Mouse (Mus musculus): ENCODE measurements around the gene Rap2a. TPM values are rescaled to one million over a fixed set of nuclear protein-coding genes. Genes with fewer than 3 reads are reported as not detected.

Rap2a gene
- polyA plus RNA-seq, 1 experiment from 2014 or later, result 11.1 TPM

- no peak overlapping the region for H3K27ac ChIP-seq
- peaks cover 4% of the 10 kb centered on the region for H3K36me3 ChIP-seq
- no peak overlapping the region for H3K9ac ChIP-seq
- 0 out of 2 replicates have a peak, but pooled peaks have one; percentile 32 for ATAC-seq (replicated peaks; ENCODE audit: insufficient number of reproducible peaks, insufficient read depth, low FRiP score, low read depth)
- H3K4me3 ChIP-seq, result no peak overlapping the region
- H3K4me1 ChIP-seq (replicated peaks), result peaks cover 25% of the 10 kb centered on the region
- no peaks in the 10 kb centered on the region for H3K9me3 ChIP-seq (replicated peaks)
- H3K27me3 ChIP-seq, result no peaks in the 10 kb centered on the region
- H3K4me2 ChIP-seq, result no peak overlapping the region
- 68% methylated on average over 6 of the region's 6 CpGs for WGBS
Observed at GRCm38 (mm10) chr14:120499601-120500000, 21.4 kb downstream of the Rap2a start.

- no peaks in the 10 kb centered on the region for H3K9me3 ChIP-seq (replicated peaks)
- H3K9ac ChIP-seq, result no peak overlapping the region
- H3K4me3 ChIP-seq, result no peak overlapping the region
- H3K4me2 ChIP-seq, result no peak overlapping the region
- no peak for ATAC-seq (replicated peaks; ENCODE audit: insufficient number of reproducible peaks, insufficient read depth, low FRiP score, low read depth)
- H3K27ac ChIP-seq, result no peak overlapping the region
- H3K4me1 ChIP-seq (replicated peaks), result peaks cover 24% of the 10 kb centered on the region
- no peaks in the 10 kb centered on the region for H3K27me3 ChIP-seq
- H3K36me3 ChIP-seq, result peaks cover 4% of the 10 kb centered on the region
- WGBS, result 61% methylated on average over 12 of the region's 12 CpGs
Observed at GRCm38 (mm10) chr14:120500021-120500560, 21.8 kb downstream of the Rap2a start.

GRCm38 (mm10) chr14:120500791-120501190 is 22.5 kb downstream of the Rap2a start:
- no peak overlapping the region for H3K27ac ChIP-seq
- no peaks in the 10 kb centered on the region for H3K27me3 ChIP-seq
- no peak for ATAC-seq (replicated peaks; ENCODE audit: insufficient number of reproducible peaks, insufficient read depth, low FRiP score, low read depth)
- H3K4me1 ChIP-seq (replicated peaks), result peaks cover 18% of the 10 kb centered on the region
- no peak overlapping the region for H3K4me3 ChIP-seq
- no peak overlapping the region for H3K9ac ChIP-seq
- 86% methylated on average over 5 of the region's 5 CpGs for WGBS
- H3K4me2 ChIP-seq, result no peak overlapping the region
- peaks cover 4% of the 10 kb centered on the region for H3K36me3 ChIP-seq
- no peaks in the 10 kb centered on the region for H3K9me3 ChIP-seq (replicated peaks)

GRCm38 (mm10) chr14:120503641-120504040 is 25.4 kb downstream of the Rap2a start:
- no peaks in the 10 kb centered on the region for H3K9me3 ChIP-seq (replicated peaks)
- no peak overlapping the region for H3K9ac ChIP-seq

GRCm38 (mm10) chr14:120504423-120504822 is 26.2 kb downstream of the Rap2a start:
- Histone ChIP-seq H3K4me1 (replicated peaks) (peaks cover 10% of the 10 kb centered on the region), H3K27me3 (no peaks in the 10 kb centered on the region), H3K4me3 (no peak overlapping the region), H3K9me3 (replicated peaks) (no peaks in the 10 kb centered on the region), H3K4me2 (no peak overlapping the region), H3K36me3 (peaks cover 4% of the 10 kb centered on the region), H3K27ac (no peak overlapping the region), H3K9ac (no peak overlapping the region)
- 93% methylated on average over 12 of the region's 12 CpGs for WGBS
- ATAC-seq (replicated peaks; ENCODE audit: insufficient number of reproducible peaks, insufficient read depth, low FRiP score, low read depth), result no peak

More at GRCm38 (mm10) chr14:120503641-120504040, 25.4 kb downstream of the Rap2a start:
- Histone ChIP-seq H3K27me3 (no peaks in the 10 kb centered on the region), H3K36me3 (peaks cover 4% of the 10 kb centered on the region), H3K4me3 (no peak overlapping the region), H3K4me2 (no peak overlapping the region), H3K4me1 (replicated peaks) (peaks cover 10% of the 10 kb centered on the region), H3K27ac (no peak overlapping the region)
- ATAC-seq (replicated peaks; ENCODE audit: insufficient number of reproducible peaks, insufficient read depth, low FRiP score, low read depth), result no peak
- 95% methylated on average over 12 of the region's 12 CpGs for WGBS

GRCm38 (mm10) chr14:120504928-120505461 is 26.8 kb downstream of the Rap2a start:
- Histone ChIP-seq H3K4me2 (no peak overlapping the region), H3K9me3 (replicated peaks) (no peaks in the 10 kb centered on the region), H3K36me3 (peaks cover 4% of the 10 kb centered on the region), H3K4me1 (replicated peaks) (peaks cover 10% of the 10 kb centered on the region), H3K4me3 (no peak overlapping the region), H3K9ac (no peak overlapping the region), H3K27ac (no peak overlapping the region), H3K27me3 (no peaks in the 10 kb centered on the region)
- 83% methylated on average over 18 of the region's 18 CpGs for WGBS
- no peak for ATAC-seq (replicated peaks; ENCODE audit: insufficient number of reproducible peaks, insufficient read depth, low FRiP score, low read depth)

GRCm38 (mm10) chr14:120505918-120506317 is 27.7 kb downstream of the Rap2a start:
- no peaks in the 10 kb centered on the region for H3K9me3 ChIP-seq (replicated peaks)
- H3K4me2 ChIP-seq, result no peak overlapping the region
- peaks cover 10% of the 10 kb centered on the region for H3K4me1 ChIP-seq (replicated peaks)
- no peak for ATAC-seq (replicated peaks; ENCODE audit: insufficient number of reproducible peaks, insufficient read depth, low FRiP score, low read depth)
- no peaks in the 10 kb centered on the region for H3K27me3 ChIP-seq
- peaks cover 4% of the 10 kb centered on the region for H3K36me3 ChIP-seq
- H3K4me3 ChIP-seq, result no peak overlapping the region
- H3K9ac ChIP-seq, result no peak overlapping the region
- H3K27ac ChIP-seq, result no peak overlapping the region
- WGBS, result 87% methylated on average over 6 of the region's 6 CpGs

GRCm38 (mm10) chr14:120507516-120507915 is 29.3 kb downstream of the Rap2a start:
- peaks cover 4% of the 10 kb centered on the region for H3K36me3 ChIP-seq
- 18% methylated on average over 12 of the region's 12 CpGs for WGBS
- peak; percentile 69 for ATAC-seq (replicated peaks; ENCODE audit: insufficient number of reproducible peaks, insufficient read depth, low FRiP score, low read depth)

GRCm38 (mm10) chr14:120508566-120509365 is 30.5 kb downstream of the Rap2a start:
- ATAC-seq (replicated peaks; ENCODE audit: insufficient number of reproducible peaks, insufficient read depth, low FRiP score, low read depth), result no peak
- H3K9me3 ChIP-seq (replicated peaks), result no peaks in the 10 kb centered on the region
- no peak overlapping the region for H3K4me3 ChIP-seq
- no peak overlapping the region for H3K4me2 ChIP-seq
- no peaks in the 10 kb centered on the region for H3K27me3 ChIP-seq
- no peak overlapping the region for H3K9ac ChIP-seq
- no peak overlapping the region for H3K27ac ChIP-seq
- peaks cover 2% of the 10 kb centered on the region for H3K36me3 ChIP-seq
- peaks cover 10% of the 10 kb centered on the region for H3K4me1 ChIP-seq (replicated peaks)
- WGBS, result 78% methylated on average over 16 of the region's 16 CpGs

More at GRCm38 (mm10) chr14:120507516-120507915, 29.3 kb downstream of the Rap2a start:
- Histone ChIP-seq H3K27me3 (no peaks in the 10 kb centered on the region), H3K27ac (0 out of 2 replicates have a peak overlapping the region, but pooled peaks have one; percentile 26), H3K9me3 (replicated peaks) (no peaks in the 10 kb centered on the region), H3K4me3 (no peak overlapping the region), H3K4me1 (replicated peaks) (peaks cover 10% of the 10 kb centered on the region), H3K4me2 (peak overlapping the region; percentile 45), H3K9ac (0 out of 2 replicates have a peak overlapping the region, but pooled peaks have one; percentile 31)

GRCm38 (mm10) chr14:120509366-120509640 is 31.1 kb downstream of the Rap2a start:
- H3K27me3 ChIP-seq, result no peaks in the 10 kb centered on the region
- H3K9ac ChIP-seq, result no peak overlapping the region
- H3K27ac ChIP-seq, result no peak overlapping the region
- H3K4me2 ChIP-seq, result no peak overlapping the region
- H3K36me3 ChIP-seq, result no peaks in the 10 kb centered on the region
- no peak for ATAC-seq (replicated peaks; ENCODE audit: insufficient number of reproducible peaks, insufficient read depth, low FRiP score, low read depth)
- WGBS, result 78% methylated on average over 5 of the region's 5 CpGs
- H3K4me1 ChIP-seq (replicated peaks), result peaks cover 10% of the 10 kb centered on the region
- H3K4me3 ChIP-seq, result no peak overlapping the region
- H3K9me3 ChIP-seq (replicated peaks), result no peaks in the 10 kb centered on the region

- no peak overlapping the region for H3K9ac ChIP-seq
- H3K4me3 ChIP-seq, result no peak overlapping the region
- no peak for ATAC-seq (replicated peaks; ENCODE audit: insufficient number of reproducible peaks, insufficient read depth, low FRiP score, low read depth)
- H3K36me3 ChIP-seq, result no peaks in the 10 kb centered on the region
- H3K9me3 ChIP-seq (replicated peaks), result no peaks in the 10 kb centered on the region
- no peak overlapping the region for H3K27ac ChIP-seq
- H3K27me3 ChIP-seq, result no peaks in the 10 kb centered on the region
- H3K4me1 ChIP-seq (replicated peaks), result peaks cover 10% of the 10 kb centered on the region
- H3K4me2 ChIP-seq, result no peak overlapping the region
- 70% methylated on average over 5 of the region's 5 CpGs for WGBS
Observed at GRCm38 (mm10) chr14:120511821-120512220, 33.6 kb downstream of the Rap2a start.
